Mouse (Mus musculus) MEL (cell line): ENCODE measurements around the gene Crb1. TPM values are rescaled to one million over a fixed set of nuclear protein-coding genes. Genes with fewer than 3 reads are reported as not detected.

ENCODE experiments used
- DNase-seq: peaks from one replicate; pipeline ENCODE4 v3.0.0; 2011; ENCODE audit warnings: low read depth, low spot score
- H3K27ac ChIP-seq: 2 replicates; pipeline ENCODE4 v1.5.1; 2012; ENCODE audit warnings: low read depth, mild to moderate bottlenecking, control low read depth, low read length, moderate library complexity; ENCODE audit not compliant: control insufficient read depth
- H3K27me3 ChIP-seq, 2 experiments: fragments of 150-350 bp in 1 of 2; sonication (generic) in 1 of 2; 2 replicates each; pipeline ENCODE4 v1.6.1; 2012; ENCODE audit warnings: low read length in 2 of 2, mild to moderate bottlenecking in 2 of 2, improper control_type of control experiment in 1 of 2, moderate library complexity in 1 of 2; ENCODE audit not compliant: insufficient read depth in 2 of 2, control insufficient read depth in 1 of 2
- H3K36me3 ChIP-seq, 2 experiments: 2 replicates each; pipeline ENCODE4 v1.6.1; 2012 to 2014; ENCODE audit warnings: low read length in 2 of 2, improper control_type of control experiment in 1 of 2, inconsistent platforms in 1 of 2, mild to moderate bottlenecking in 1 of 2; ENCODE audit not compliant: insufficient read depth in 2 of 2, control insufficient read depth in 1 of 2
- H3K4me1 ChIP-seq, 2 experiments: fragments of 150-350 bp in 1 of 2; sonication (generic) in 1 of 2; 2 replicates each; pipeline ENCODE4 v1.6.1; 2012; ENCODE audit warnings: low read length in 2 of 2, improper control_type of control experiment in 1 of 2, mild to moderate bottlenecking in 1 of 2; ENCODE audit not compliant: insufficient read depth in 2 of 2, control insufficient read depth in 1 of 2
- H3K4me3 ChIP-seq, 2 experiments: fragments of 150-350 bp in 1 of 2; sonication (generic) in 1 of 2; 2 replicates each; pipeline ENCODE4 v1.5.1; 2012; ENCODE audit warnings: low read depth in 2 of 2, low read length in 2 of 2, mild to moderate bottlenecking in 2 of 2, moderate library complexity in 2 of 2, control low read depth in 1 of 2, improper control_type of control experiment in 1 of 2; ENCODE audit not compliant: control insufficient read depth in 1 of 2, insufficient read depth in 1 of 2
- H3K79me2 ChIP-seq: 2 replicates; pipeline ENCODE4 v1.6.1; 2012; ENCODE audit warnings: mild to moderate bottlenecking, low read length, moderate library complexity; ENCODE audit not compliant: control insufficient read depth, poor library complexity, insufficient read depth
- H3K9ac ChIP-seq: 2 replicates; pipeline ENCODE4 v1.6.1; 2012; ENCODE audit warnings: low read depth, mild to moderate bottlenecking, control low read depth, low read length, moderate library complexity; ENCODE audit not compliant: control insufficient read depth, poor library complexity, severe bottlenecking
- H3K9me3 ChIP-seq: fragments of 150-350 bp; sonication (generic); replicated peaks from 2 replicates; pipeline ENCODE4 v1.6.1; 2012; ENCODE audit warnings: mild to moderate bottlenecking, low read length, improper control_type of control experiment, moderate library complexity; ENCODE audit not compliant: insufficient read depth
- CHD1 ChIP-seq: IDR thresholded peaks from 2 replicates; pipeline ENCODE4 v1.6.1; 2012; ENCODE audit warnings: low read depth, mild to moderate bottlenecking, inconsistent platforms, low read length, improper control_type of control experiment
- CTCF ChIP-seq, 3 experiments: IDR thresholded peaks in 2 of 3; conservative IDR thresholded peaks in 1 of 3; 2 replicates each; pipeline ENCODE4 v1.5.1; 2011 to 2012; ENCODE audit warnings: low read length in 3 of 3, low read depth in 2 of 3, mild to moderate bottlenecking in 2 of 3, improper control_type of control experiment in 1 of 3, inconsistent platforms in 1 of 3, mixed read lengths in 1 of 3, moderate library complexity in 1 of 3; ENCODE audit not compliant: control insufficient read depth in 1 of 3, insufficient read depth in 1 of 3, poor library complexity in 1 of 3, severe bottlenecking in 1 of 3
- E2F4 ChIP-seq: IDR thresholded peaks from 2 replicates; pipeline ENCODE4 v1.6.1; 2011; ENCODE audit warnings: low read depth, low read length, improper control_type of control experiment, borderline replicate concordance
- ELF1 ChIP-seq: IDR thresholded peaks from 2 replicates; pipeline ENCODE4 v1.6.1; 2014; ENCODE audit warnings: low read depth, mild to moderate bottlenecking, inconsistent platforms, low read length, improper control_type of control experiment, moderate library complexity
- EP300 ChIP-seq, 2 experiments: IDR thresholded peaks; 2 replicates each; pipeline ENCODE4 v1.6.1; 2011; ENCODE audit warnings: improper control_type of control experiment in 2 of 2, low read length in 2 of 2, low read depth in 1 of 2, mild to moderate bottlenecking in 1 of 2
- ETS1 ChIP-seq: IDR thresholded peaks from 2 replicates; pipeline ENCODE4 v1.6.1; 2012; ENCODE audit warnings: low read depth, mild to moderate bottlenecking, inconsistent platforms, low read length, improper control_type of control experiment, moderate library complexity
- GABPA ChIP-seq: IDR thresholded peaks from 2 replicates; pipeline ENCODE4 v1.6.1; 2012; ENCODE audit warnings: low read depth, mild to moderate bottlenecking, inconsistent platforms, low read length, improper control_type of control experiment, moderate library complexity
- GATA1 ChIP-seq: IDR thresholded peaks from 2 replicates; pipeline ENCODE4 v1.6.1; 2011; ENCODE audit warnings: low read depth, low read length, improper control_type of control experiment
- HCFC1 ChIP-seq: IDR thresholded peaks from 2 replicates; pipeline ENCODE4 v1.6.1; 2012; ENCODE audit warnings: low read depth, mild to moderate bottlenecking, inconsistent platforms, low read length, improper control_type of control experiment, moderate library complexity
- KAT2A ChIP-seq: conservative IDR thresholded peaks from 2 replicates; pipeline ENCODE4 v1.6.1; 2012; ENCODE audit warnings: low read depth, low read length, improper control_type of control experiment, inconsistent platforms
- MAZ ChIP-seq: IDR thresholded peaks from 2 replicates; pipeline ENCODE4 v1.6.1; 2012; ENCODE audit warnings: low read depth, mild to moderate bottlenecking, inconsistent platforms, low read length, improper control_type of control experiment
- MEF2A ChIP-seq: IDR thresholded peaks from 2 replicates; pipeline ENCODE4 v1.6.1; 2014; ENCODE audit warnings: low read depth, mild to moderate bottlenecking, inconsistent platforms, low read length, improper control_type of control experiment; ENCODE audit not compliant: poor library complexity, insufficient replicate concordance, severe bottlenecking; ENCODE audit errors: extremely low read depth
- MXI1 ChIP-seq: IDR thresholded peaks from 2 replicates; pipeline ENCODE4 v1.6.1; 2011; ENCODE audit warnings: mild to moderate bottlenecking, low read depth, low read length, improper control_type of control experiment
- NELFE ChIP-seq: IDR thresholded peaks from 2 replicates; pipeline ENCODE4 v1.6.1; 2011; ENCODE audit warnings: low read depth, low read length, improper control_type of control experiment
- POLR2A ChIP-seq, 2 experiments: IDR thresholded peaks; 2 replicates each; pipeline ENCODE4 v1.6.1; 2011 to 2012; ENCODE audit warnings: low read length in 2 of 2, mild to moderate bottlenecking in 2 of 2, control low read depth in 1 of 2, improper control_type of control experiment in 1 of 2, low read depth in 1 of 2, moderate library complexity in 1 of 2; ENCODE audit not compliant: control insufficient read depth in 1 of 2, insufficient read depth in 1 of 2, poor library complexity in 1 of 2
- POLR2AphosphoS5 ChIP-seq: IDR thresholded peaks from 2 replicates; pipeline ENCODE4 v1.6.1; 2012; ENCODE audit warnings: low read depth, borderline replicate concordance, mild to moderate bottlenecking, inconsistent platforms, low read length, moderate library complexity, mixed read lengths
- RAD21 ChIP-seq: IDR thresholded peaks from 2 replicates; pipeline ENCODE4 v1.6.1; 2011; ENCODE audit warnings: mild to moderate bottlenecking, low read depth, low read length, improper control_type of control experiment
- TBP ChIP-seq: IDR thresholded peaks from 2 replicates; pipeline ENCODE4 v1.8.0; 2011; ENCODE audit warnings: low read depth, low read length, improper control_type of control experiment
- TCF12 ChIP-seq: IDR thresholded peaks from 2 replicates; pipeline ENCODE4 v1.6.1; 2014; ENCODE audit warnings: low read depth, mild to moderate bottlenecking, inconsistent platforms, low read length, improper control_type of control experiment, moderate library complexity
- UBTF ChIP-seq: IDR thresholded peaks from 2 replicates; pipeline ENCODE4 v1.6.1; 2012; ENCODE audit warnings: low read depth, mild to moderate bottlenecking, inconsistent platforms, low read length, improper control_type of control experiment, moderate library complexity, borderline replicate concordance; ENCODE audit not compliant: insufficient read depth
- USF1 ChIP-seq: IDR thresholded peaks from 2 replicates; pipeline ENCODE4 v1.6.1; 2014; ENCODE audit warnings: low read depth, mild to moderate bottlenecking, inconsistent platforms, low read length, improper control_type of control experiment, moderate library complexity
- ZKSCAN1 ChIP-seq: IDR thresholded peaks from 2 replicates; pipeline ENCODE4 v1.6.1; 2012; ENCODE audit warnings: low read depth, mild to moderate bottlenecking, inconsistent platforms, low read length, improper control_type of control experiment, moderate library complexity
- ZNF384 ChIP-seq: IDR thresholded peaks from 2 replicates; pipeline ENCODE4 v1.6.1; 2012; ENCODE audit warnings: low read depth, mild to moderate bottlenecking, inconsistent platforms, low read length, improper control_type of control experiment
- polyA plus RNA-seq, 2 experiments: library from polyadenylated mRNA; stranded (reverse) in 1 of 2; unstranded in 1 of 2; fragments of >175 nt in 1 of 2; fragments of >200 nt in 1 of 2; gene quantifications; 2 replicates each; pipeline versions ENCODE4 v1.2.1 to v1.2.4; 2012; ENCODE audit warnings: low replicate concordance in 2 of 2, low read depth in 1 of 2; ENCODE audit not compliant: insufficient read length in 2 of 2, insufficient read depth in 1 of 2, missing spikeins in 1 of 2
- total RNA-seq: library from RNA; depleted of rRNA; stranded (reverse); fragments of 300-350 nt; gene quantifications from 2 replicates; pipeline ENCODE4 v1.2.3, GENCODE M21; 2012

Crb1 gene
- total and polyA plus RNA-seq, 3 experiments: not detected

DNA sequence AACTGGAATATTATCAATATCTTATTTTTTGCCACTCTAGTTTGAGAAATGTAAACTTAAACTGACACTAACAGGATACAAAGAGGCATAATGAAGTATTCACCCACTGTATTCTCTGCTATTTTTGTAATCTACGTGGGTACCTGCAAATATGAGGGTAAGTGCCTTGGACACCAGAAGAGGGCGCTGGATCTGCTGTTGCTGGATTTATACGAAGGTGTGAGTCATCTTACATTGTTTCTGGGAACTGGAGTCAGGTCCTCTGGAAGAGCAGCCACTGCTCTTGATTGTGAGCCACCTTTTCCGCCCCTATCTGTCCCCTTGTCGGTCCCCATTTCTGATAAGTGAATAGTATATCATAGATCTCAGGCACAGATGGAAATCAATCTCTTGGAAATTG is 30.8 kb upstream of the Crb1 start (continued):
- TF ChIP-seq POLR2A (IDR thresholded peaks at IDR 0.05; ENCODE audit: control insufficient read depth in 1 of 2, insufficient read depth in 1 of 2, low read depth in 1 of 2, low read length in 2 of 2, poor library complexity in 1 of 2) (no peak), E2F4 (no peak), UBTF (no peak), ZNF384 (no peak), ETS1 (no peak)
- TF ChIP-seq, all 39 proteins: peak for 3

DNA sequence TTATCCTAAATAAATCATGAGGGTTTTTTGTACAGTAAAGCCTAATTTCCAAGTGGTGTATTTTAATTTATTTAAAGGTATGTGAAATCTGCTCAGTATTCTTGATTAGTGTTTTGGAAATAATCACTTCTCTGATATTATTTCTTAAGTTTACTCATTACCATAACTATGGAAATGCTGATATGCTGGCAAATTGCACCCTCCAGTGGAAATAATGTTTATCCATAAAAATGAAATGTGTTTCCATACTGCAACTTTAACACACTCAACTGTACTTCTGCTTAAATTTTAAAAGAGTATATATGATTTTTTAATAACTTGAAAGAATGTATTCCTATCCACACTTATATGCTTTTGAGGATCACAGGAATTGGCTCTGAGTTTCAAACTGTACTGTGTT is 28.9 kb upstream of the Crb1 start:
- H3K27me3 ChIP-seq: no peaks in the 10 kb centered on the region
- no peaks in the 10 kb centered on the region for H3K79me2 ChIP-seq
- no peak overlapping the region for H3K4me3 ChIP-seq
- H3K9ac ChIP-seq: no peak overlapping the region
- no peaks in the 10 kb centered on the region for H3K36me3 ChIP-seq
- no peaks in the 10 kb centered on the region for H3K9me3 ChIP-seq
- no peak overlapping the region for H3K27ac ChIP-seq
- TF ChIP-seq ELF1 (no peak), RAD21 (peak; percentile 32), USF1 (no peak), KAT2A (no peak), ZNF384 (no peak), GATA1 (no peak), E2F4 (no peak), MEF2A (no peak), MXI1 (no peak), EP300 (IDR thresholded peaks at IDR 0.05; ENCODE audit: low read depth in 1 of 2, low read length in 2 of 2) (no peak), ZKSCAN1 (no peak), CTCF (IDR thresholded peaks at IDR 0.05 in 2 of 3, conservative IDR thresholded peaks at IDR 0.05 in 1 of 3; ENCODE audit: control insufficient read depth in 1 of 3, insufficient read depth in 1 of 3, low read depth in 2 of 3, low read length in 3 of 3, poor library complexity in 1 of 3, severe bottlenecking in 1 of 3) (peak in 1 of 3 experiments; percentile 3; a peak in 1 of 6 replicates)
- DNase-seq: no peak
- no peaks in the 10 kb centered on the region for H3K4me1 ChIP-seq

DNA sequence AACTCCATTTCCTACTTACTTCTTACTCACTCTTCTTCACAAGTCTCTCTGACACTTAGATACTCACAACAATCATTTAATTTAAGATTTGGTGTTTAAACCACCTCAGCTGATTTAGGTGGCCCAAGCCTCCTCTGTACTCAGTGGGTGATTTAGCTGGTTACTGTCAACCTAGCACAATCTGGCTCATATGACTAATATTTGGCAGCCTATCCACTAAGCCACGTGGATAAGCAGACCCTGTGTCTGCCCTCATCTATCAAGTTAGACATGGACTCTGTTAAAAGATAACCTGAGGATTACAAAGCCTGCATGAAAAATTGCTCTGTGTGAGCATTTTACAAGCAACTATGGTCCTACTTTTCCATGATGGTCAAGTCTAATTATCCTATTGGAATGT is 19.7 kb upstream of the Crb1 start:
- no peak overlapping the region for H3K4me3 ChIP-seq
- DNase-seq: no peak
- H3K9me3 ChIP-seq: no peaks in the 10 kb centered on the region
- H3K36me3 ChIP-seq: no peaks in the 10 kb centered on the region
- no peaks in the 10 kb centered on the region for H3K4me1 ChIP-seq
- no peak overlapping the region for H3K27ac ChIP-seq
- no peak for TF ChIP-seq MAZ
- no peak for TF ChIP-seq CTCF (IDR thresholded peaks at IDR 0.05 in 2 of 3, conservative IDR thresholded peaks at IDR 0.05 in 1 of 3; ENCODE audit: control insufficient read depth in 1 of 3, insufficient read depth in 1 of 3, low read depth in 2 of 3, low read length in 3 of 3, poor library complexity in 1 of 3, severe bottlenecking in 1 of 3)
- no peak for TF ChIP-seq CHD1
- TF ChIP-seq GABPA: no peak
- TF ChIP-seq NELFE: no peak
- no peak for TF ChIP-seq POLR2AphosphoS5
- TF ChIP-seq TCF12: no peak
- no peak for TF ChIP-seq TBP
- no peak for TF ChIP-seq HCFC1
- H3K27me3 ChIP-seq: no peaks in the 10 kb centered on the region
- H3K79me2 ChIP-seq: no peaks in the 10 kb centered on the region
- no peak overlapping the region for H3K9ac ChIP-seq
